Mouse (Mus musculus) spleen, postnatal 36 days (tissue): ENCODE results near the gene Nell2.

ENCODE experiments used
- DNase-seq, 2 experiments: peaks; one replicate each; pipeline ENCODE4 v3.0.0; 2022; ENCODE audit warnings: low spot score in 2 of 2, mixed read lengths in 1 of 2

The Nell2 gene

DNA sequence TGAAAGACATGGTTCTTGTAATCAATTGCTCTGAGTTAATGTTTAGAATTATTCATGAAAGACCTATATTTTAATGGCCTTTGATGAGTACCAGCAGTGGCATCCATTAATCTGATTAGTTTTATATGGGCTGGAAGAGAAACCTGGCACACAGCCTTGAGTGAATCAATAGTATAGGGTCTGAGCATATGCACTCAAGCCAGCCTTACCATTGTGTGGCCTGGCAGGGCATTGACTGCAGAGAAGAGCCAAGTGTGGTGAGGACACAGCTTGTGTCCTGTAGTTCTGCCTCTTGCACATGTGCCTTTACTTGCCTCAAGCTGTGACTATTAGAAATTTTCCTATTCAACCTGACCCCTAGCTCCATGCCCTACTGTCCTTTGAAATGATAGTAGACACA lies 426.8 kb downstream of the Nell2 start:
- no peak for DNase-seq

DNA sequence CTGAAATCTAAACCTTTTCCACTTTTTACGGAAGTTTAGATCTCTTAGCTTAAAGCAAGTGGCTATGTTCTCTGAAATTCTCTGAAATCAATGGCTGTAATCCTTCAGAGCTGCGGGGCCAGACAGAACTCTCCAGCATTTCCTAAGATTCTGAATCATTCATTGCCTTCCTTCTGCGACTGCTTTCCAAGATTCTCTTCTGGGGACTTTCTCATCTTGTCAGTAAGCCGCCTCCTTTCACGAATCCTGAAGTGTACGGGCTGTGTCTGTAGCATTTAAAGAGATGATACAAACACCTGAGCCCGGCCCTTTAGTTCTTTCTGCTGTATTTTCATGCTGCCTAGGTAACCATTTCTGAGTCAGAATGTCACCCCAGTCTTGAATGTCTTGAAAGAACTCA lies 428.2 kb downstream of the Nell2 start:
- no peak for DNase-seq

DNA sequence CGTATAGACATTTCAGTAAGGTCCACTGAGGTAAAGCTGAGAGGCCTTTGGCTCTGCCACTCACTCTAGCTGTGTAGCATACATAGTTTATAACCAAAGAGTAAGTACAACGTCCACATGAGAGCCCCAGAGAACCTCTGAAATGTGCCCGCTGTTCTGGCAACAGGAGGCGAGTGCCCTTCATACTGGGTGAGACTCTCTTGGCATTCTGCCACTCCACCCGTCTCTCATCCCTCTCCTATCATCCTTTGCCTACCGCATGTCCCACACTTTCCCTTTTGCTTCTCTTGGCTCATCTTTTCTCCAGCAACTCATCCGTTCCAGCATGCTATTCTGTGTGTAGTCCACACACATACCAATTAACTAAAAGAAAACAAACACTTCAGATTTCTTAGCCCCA lies 442.4 kb downstream of the Nell2 start:
- no peak for DNase-seq

DNA sequence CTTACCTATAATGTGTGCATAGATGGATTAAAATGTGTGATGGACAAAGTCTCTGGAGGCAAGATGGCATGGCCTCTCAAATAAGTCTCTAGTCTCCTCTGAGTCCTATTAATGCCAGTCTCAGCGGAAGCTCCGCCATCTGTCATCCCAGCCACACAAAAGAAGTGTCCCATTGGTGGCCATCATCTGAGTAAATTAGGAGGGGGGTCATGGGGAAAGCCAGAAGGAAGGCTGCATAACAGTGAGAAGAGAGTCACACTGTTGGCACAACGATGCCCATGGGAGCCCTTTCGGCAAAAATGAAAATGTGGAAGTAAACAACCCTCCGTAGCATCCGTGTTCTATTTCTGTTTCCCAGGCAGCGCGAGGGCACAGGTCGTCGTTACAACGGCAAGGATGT lies 446.7 kb downstream of the Nell2 start:
- DNase-seq = no peak

DNA sequence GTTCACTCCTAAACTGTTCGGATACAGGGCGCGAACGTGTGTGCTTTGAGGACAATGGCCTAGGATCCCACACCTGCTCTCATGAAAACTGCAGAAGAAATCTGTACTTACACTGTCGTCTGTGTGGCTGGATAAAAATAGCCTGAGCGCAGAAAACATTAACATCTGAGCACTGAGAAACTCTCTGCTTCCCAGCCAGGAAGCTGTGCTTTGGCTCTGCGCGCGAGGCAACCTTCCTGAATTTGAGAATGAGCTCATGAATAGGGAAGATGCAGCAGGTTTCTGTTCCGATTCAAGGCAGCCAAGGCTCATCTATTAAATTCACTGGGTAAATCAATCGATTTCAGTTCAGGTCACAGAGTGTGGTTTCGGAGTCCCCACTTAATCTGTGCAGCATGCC lies 453.0 kb downstream of the Nell2 start:
- no peak for DNase-seq

DNA sequence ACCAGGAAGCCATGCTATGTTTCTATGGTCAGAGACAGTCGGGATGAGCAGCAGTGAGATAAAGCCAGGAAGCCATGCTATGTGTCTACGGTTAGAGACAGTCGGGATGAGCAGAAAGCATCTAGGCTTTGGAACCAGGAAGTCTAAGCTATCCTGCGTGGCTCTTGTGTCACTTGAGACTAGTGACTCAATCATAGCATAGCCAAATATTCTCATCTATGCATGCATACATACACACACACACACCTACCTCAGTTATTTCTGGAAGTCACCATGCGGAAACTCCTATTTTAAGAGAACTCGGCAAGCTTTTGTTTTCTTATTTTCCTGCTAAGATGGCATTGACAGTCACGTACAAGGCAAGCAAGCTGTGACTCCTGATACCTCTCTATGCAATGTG lies 457.5 kb downstream of the Nell2 start:
- DNase-seq = no peak

DNA sequence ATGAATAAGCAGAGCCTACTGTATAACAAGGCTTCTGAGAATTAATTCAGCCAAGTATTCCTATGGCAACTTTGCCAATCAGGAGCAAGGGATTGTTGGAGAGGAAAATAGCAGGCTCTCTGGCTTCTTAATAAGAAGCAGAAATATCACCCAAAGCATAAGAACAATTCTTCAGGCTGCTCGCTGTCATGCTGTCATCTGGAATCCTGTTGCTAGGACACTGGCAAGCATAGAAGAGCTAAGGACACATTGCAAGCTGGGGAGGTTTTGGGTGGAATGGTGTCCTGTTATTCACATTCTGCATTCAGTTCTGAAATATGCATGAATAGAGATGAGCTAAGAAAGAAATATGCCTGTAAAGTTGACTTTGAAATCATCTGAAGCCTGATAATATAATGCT lies 459.6 kb downstream of the Nell2 start:
- no peak for DNase-seq

DNA sequence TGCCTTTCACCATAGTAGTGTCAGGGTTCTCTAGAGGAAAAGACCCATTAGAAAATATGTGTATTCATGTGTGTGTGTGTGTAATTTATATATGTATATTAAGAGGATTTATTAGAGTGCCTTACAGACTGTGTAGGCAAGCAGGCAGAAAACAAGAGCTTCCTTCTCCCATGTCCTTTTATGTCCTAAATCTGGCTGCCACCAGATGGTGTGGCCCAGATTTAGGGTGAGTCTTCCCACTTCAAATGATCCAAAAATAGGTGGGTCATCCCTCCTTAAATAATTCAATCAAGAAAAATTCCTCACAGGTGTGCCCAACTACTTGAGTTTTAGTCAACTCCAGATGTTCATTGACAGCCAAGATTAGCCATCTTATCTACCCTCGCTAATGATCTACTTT lies 460.3 kb downstream of the Nell2 start:
- no peak for DNase-seq

DNA sequence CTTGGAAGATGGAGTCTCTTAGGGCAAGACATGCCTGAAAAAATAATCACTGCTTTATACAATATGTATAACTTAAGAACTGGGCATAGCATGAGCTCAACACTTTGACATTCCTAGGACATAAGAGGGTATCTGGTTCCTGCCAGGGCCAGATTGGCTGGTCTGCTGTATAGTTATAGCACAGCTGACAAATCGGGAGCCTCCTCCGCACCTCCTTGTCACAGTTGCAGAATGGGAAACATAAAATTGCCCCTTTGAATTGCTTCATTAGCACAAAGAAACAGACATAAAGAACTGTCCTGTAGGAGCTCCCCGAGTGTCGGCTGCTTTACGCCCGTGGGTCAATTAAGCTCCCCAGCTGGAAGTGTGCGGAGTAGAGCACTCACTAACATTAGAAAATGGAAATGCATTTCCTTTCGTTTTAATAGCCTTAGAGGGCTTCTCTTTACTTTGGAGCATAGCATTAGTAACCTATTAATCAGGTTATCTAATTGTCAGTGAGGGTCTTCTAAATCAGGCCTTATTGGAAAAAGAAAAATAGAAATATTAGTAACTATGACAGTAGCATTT lies 473.2 kb downstream of the Nell2 start:
- DNase-seq = no peak

DNA sequence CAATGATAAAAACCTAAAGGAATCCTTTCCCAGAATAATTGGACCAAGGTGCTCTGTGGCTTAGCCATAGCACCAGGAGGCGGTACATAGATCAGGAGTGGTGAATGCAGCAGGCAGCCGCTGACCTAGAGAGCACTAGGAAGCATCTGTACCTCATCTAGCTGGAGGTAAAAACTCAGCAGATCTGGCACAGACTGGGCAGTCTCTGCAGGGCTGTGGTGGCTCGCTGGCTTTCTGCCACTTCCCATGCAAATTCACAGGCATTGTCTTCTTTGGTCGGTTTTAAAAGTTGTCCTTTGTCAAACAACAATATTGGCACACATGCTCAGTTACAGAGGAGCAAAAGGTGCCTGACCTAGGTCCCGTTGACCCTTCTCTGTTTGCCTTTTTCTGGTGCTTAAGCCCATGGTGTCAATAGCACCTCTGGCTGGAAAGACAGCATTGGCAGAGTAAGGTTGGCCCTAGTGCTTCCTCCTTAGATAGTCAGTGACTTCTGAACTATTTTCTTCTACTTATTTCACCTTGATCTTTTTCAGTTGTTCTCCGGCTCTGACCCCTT lies 479.1 kb downstream of the Nell2 start:
- no peak for DNase-seq

DNA sequence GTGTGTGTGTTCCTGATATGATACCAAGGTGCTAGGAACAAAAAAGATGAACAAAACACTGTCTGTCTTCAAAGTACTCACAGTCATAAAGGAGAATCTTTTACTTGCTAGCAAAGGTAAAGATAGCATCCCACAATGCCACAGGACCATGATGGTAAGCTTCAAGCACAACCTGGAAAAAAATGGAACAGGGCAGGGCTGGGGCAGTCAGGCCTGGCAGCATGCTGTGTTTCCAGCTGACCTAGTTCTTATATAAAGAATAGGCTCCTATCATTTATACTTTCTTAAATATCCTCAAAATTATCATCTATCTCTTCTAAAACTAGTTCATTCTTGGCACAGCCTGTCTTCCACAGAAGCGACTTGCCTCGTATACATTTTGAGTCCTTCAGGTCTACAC lies 480.9 kb downstream of the Nell2 start:
- DNase-seq = no peak

DNA sequence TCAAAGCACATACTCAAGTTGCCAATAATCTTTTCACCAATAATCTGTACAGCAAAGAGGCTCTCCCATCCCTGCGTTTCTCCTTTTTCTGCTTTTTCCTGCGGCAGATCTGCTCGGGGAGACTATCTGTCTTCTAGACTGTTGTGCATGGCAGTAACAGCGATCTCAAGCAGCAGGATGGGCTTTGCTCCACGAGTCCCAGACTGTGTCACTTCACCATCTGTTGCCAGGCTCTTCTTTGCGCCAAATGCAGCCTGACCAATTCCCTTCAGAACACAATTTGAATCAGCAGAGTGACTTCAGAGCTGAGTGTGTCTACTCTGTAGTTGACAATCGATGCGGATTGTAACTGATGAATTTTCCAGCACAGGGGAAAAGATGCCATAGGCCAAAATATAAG lies 484.3 kb downstream of the Nell2 start:
- no peak for DNase-seq

DNA sequence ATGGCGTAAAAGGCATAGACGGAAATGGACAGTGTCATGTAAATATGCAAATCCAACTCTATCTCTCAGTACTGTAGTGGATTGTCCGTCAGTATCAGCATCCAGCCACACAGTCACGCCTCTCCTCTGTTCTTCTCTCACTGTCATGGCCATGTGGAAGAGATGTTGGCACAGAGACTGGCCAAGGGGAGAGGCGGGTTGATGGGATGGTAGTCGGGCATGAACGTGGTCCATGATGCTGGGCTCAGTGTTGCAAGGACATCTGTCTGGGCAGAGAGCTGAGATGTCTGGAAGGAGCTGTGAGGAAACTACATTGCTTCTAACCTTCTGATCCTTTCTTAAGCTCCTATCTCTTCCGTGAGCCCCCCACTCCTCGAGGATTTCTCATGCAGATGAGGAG lies 485.9 kb downstream of the Nell2 start:
- DNase-seq = no peak

DNA sequence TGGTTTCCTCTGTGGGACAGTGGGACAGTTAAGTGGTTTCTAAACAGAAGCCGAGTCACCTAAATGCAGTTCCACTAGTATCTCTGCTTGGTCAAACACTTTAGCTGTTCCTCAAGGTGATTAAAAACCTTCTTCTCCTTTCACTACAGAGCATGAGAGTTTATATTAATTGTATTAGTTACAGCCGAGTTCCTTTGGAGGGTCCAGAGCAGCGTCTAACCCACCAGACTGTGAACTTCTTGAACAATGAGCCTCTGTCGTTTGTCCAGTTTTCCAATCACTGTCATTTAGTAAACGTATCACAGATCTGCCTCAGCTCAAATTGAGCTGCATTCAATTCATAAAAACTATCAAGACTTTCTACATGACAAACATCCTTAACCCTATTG lies 498.9 kb downstream of the Nell2 start:
- no peak for DNase-seq

DNA sequence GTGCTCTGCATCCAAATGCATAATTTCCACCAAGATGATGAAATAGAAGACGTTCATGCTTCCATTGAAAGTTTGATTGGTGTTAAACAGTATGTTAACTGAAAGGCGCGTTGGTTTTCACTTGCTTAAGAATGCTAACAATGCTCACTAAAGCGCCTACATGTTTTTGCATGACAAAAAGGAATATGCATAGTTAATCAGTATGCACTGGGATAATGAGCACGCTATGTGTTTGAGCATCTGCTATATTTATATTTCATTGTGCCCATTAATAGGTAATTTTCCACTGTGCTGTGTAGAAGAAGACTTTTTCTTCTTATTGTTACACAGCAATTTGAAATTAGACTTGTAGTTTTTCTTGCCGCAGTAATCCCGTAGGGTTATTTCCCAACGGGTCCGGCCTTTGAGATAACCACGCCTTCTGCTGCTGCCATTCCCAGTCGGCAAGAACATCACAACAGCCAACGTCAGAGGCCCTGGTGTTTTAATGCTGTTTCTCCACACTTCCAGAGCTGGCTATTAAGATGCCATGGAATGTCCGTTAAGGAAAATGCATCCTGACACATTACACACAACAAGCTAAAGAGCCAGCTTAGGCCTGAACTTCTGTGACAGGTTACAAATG lies 499.4 kb downstream of the Nell2 start:
- no peak for DNase-seq
